Mouse (Mus musculus): ENCODE data around the gene Rasgef1a. TPM values are rescaled to one million over a fixed set of nuclear protein-coding genes. Genes with fewer than 3 reads are reported as not detected.

Gene Rasgef1a
- polyA plus RNA-seq, 1 experiment from 2014 or later = 0.28 TPM

DNA sequence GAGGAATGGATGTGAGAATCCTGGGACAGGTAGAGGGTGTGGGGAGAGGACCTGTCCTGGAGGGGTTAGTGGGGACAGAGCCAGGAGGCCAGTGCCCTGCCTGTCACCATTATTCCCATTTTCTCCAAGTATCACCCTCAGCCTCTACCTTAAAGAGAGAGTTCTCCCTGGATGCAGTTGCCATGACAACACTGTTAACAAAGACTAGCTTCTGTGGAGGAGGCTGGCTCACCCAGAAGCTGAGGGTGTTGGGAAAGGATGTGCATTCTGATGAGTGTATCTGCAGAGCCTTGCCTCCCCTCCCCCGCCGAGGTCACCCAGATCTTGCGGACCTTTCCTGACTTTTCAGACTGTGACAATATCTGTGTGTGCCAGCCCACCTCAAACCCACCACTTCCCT lies 4.7 kb downstream of the Rasgef1a start:
- WGBS = 68% methylated on average over 3 of the region's 3 CpGs
- no peak overlapping the region for H3K4me2 ChIP-seq (replicated peaks; ENCODE audit: low read depth, low read length)
- H3K4me3 ChIP-seq (ENCODE audit: low read length) = no peak overlapping the region
- H3K4me1 ChIP-seq (ENCODE audit: control insufficient read depth, insufficient read depth, low read length) = peaks cover 6% of the 10 kb centered on the region; the same call in 1 of the 2 replicates
- no peak for ATAC-seq (ENCODE audit: low FRiP score, low TSS enrichment)
- H3K9ac ChIP-seq (ENCODE audit: low read depth, low read length) = no peak overlapping the region
- H3K27ac ChIP-seq (ENCODE audit: low read depth, low read length) = no peak overlapping the region
- no peaks in the 10 kb centered on the region for H3K36me3 ChIP-seq (ENCODE audit: control insufficient read depth, insufficient read depth, low read length)
- no peaks in the 10 kb centered on the region for H3K9me3 ChIP-seq (ENCODE audit: control insufficient read depth, low read length)
- H3K27me3 ChIP-seq (ENCODE audit: control insufficient read depth, insufficient read depth, low read length) = peaks cover 17% of the 10 kb centered on the region

DNA sequence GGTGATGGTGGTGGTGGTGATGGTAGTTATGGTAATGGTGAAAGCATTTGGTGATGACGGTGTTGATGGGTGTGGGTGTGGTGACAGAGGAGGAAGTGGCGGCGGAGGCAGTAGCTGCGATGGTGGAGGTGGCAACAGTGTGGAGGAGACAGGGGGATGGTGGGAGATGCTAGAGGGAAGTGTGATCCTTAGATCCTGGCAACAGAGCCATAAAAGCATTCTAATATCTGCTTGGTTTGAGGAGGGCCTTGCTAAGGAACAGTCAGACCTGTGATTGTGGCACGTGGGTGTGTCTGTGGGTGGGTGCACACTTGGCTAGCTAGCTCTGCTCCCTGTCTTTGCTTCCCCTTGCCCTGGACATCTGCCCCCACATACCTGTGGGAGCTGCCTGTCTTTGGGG lies 7.4 kb downstream of the Rasgef1a start:
- no peak overlapping the region for H3K9ac ChIP-seq (ENCODE audit: low read depth, low read length)
- H3K4me1 ChIP-seq (ENCODE audit: control insufficient read depth, insufficient read depth, low read length) = no peaks in the 10 kb centered on the region
- H3K4me2 ChIP-seq (replicated peaks; ENCODE audit: low read depth, low read length) = no peak overlapping the region
- no peak for ATAC-seq (ENCODE audit: low FRiP score, low TSS enrichment)
- H3K27me3 ChIP-seq (ENCODE audit: control insufficient read depth, insufficient read depth, low read length) = no peaks in the 10 kb centered on the region
- no peak overlapping the region for H3K4me3 ChIP-seq (ENCODE audit: low read length)
- H3K36me3 ChIP-seq (ENCODE audit: control insufficient read depth, insufficient read depth, low read length) = no peaks in the 10 kb centered on the region
- no peak overlapping the region for H3K27ac ChIP-seq (ENCODE audit: low read depth, low read length)
- WGBS = 47% methylated on average over 5 of the region's 5 CpGs
- H3K9me3 ChIP-seq (ENCODE audit: control insufficient read depth, low read length) = no peaks in the 10 kb centered on the region

DNA sequence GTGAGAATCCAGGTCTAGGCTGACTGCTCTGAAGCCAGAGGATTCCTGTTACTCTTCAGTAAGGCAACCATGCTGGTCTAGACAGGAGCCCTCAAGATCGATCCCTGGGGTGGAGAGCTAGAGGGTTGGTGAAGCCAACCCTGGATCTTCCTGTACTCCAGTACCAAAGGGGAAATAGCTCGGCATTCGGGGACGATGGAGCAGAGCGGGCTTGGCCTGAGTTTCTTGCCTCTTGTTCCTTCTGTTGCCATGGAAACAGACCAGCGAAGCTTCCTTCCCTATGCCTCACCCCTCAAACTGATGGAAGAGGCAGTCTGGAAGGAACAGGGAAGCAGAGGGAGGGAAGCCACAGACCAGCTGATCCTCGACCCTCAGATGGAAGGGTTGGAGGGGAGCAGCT lies 8.3 kb downstream of the Rasgef1a start:
- Histone ChIP-seq H3K9me3 (ENCODE audit: control insufficient read depth, low read length) (no peaks in the 10 kb centered on the region), H3K9ac (ENCODE audit: low read depth, low read length) (no peak overlapping the region), H3K4me3 (ENCODE audit: low read length) (no peak overlapping the region), H3K36me3 (ENCODE audit: control insufficient read depth, insufficient read depth, low read length) (no peaks in the 10 kb centered on the region), H3K27ac (ENCODE audit: low read depth, low read length) (no peak overlapping the region), H3K4me2 (replicated peaks; ENCODE audit: low read depth, low read length) (no peak overlapping the region), H3K4me1 (ENCODE audit: control insufficient read depth, insufficient read depth, low read length) (no peaks in the 10 kb centered on the region), H3K27me3 (ENCODE audit: control insufficient read depth, insufficient read depth, low read length) (no peaks in the 10 kb centered on the region)
- 42% methylated on average over 7 of the region's 7 CpGs for WGBS
- ATAC-seq (ENCODE audit: low FRiP score, low TSS enrichment) = no peak

DNA sequence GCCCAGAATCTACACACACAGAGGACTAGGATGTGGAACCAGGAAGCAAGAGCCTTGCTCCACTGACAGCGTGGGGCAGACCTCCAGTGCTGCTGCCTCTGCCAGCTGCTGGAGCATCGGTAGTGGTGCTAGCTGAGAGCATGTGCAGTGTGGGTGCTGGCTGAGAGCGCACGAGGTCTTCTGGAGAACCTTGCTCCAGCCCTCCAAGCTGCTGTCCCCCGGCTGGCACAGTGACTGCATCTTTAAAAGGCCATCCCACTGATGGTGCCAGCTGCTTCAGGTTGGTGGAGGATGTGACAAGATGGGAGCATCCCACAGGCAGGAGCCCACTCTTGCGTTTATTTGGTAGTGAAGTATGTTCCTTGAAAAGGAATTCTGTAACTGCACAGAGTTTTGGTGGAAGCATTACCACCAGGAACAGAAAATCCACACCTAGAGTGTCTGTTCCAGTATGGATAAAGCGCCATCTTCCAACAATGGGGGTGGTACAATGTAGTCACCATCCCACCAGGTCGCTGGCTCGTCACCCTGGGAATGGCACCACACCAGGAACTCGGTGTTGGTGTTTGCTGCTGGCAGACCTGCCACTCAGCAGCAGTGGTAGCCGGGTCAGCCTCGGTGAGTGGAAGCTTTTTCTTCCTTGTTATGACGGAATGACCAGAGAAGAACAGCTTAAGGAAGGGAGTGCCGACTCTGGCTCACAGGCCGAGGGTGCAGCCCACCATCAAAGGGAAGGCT lies 11.8 kb downstream of the Rasgef1a start:
- H3K36me3 ChIP-seq (ENCODE audit: control insufficient read depth, insufficient read depth, low read length) = no peaks in the 10 kb centered on the region
- H3K4me3 ChIP-seq (ENCODE audit: low read length) = no peak overlapping the region
- no peaks in the 10 kb centered on the region for H3K9me3 ChIP-seq (ENCODE audit: control insufficient read depth, low read length)
- no peaks in the 10 kb centered on the region for H3K4me1 ChIP-seq (ENCODE audit: control insufficient read depth, insufficient read depth, low read length)
- no peak overlapping the region for H3K4me2 ChIP-seq (replicated peaks; ENCODE audit: low read depth, low read length)
- 66% methylated on average over 15 of the region's 15 CpGs for WGBS
- no peaks in the 10 kb centered on the region for H3K27me3 ChIP-seq (ENCODE audit: control insufficient read depth, insufficient read depth, low read length)
- H3K9ac ChIP-seq (ENCODE audit: low read depth, low read length) = no peak overlapping the region
- H3K27ac ChIP-seq (ENCODE audit: low read depth, low read length) = no peak overlapping the region
- ATAC-seq (ENCODE audit: low FRiP score, low TSS enrichment) = no peak

DNA sequence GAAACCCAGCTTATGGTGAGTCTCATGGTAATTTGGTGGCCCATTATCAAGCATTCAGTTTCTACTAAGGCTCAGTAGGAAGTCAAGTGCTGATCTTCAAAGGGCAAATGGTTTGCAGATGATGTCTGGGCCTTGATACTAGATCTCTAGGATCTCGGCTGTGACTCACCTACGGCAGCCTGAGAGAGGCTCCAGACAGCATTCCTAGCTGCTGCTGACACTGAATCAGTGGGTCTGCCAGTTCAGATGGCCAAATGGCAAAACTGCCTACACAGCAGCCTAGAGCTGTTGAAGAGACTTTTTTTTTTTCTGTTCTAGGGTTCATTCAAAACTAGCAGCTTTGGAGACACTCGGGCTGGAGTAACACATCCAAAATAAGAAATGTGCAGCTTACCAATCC lies 15.8 kb downstream of the Rasgef1a start:
- H3K4me1 ChIP-seq (ENCODE audit: control insufficient read depth, insufficient read depth, low read length) = no peaks in the 10 kb centered on the region
- no peaks in the 10 kb centered on the region for H3K27me3 ChIP-seq (ENCODE audit: control insufficient read depth, insufficient read depth, low read length)
- WGBS = 56% methylated on average over 3 of the region's 3 CpGs
- no peak for ATAC-seq (ENCODE audit: low FRiP score, low TSS enrichment)
- H3K4me3 ChIP-seq (ENCODE audit: low read length) = no peak overlapping the region
- no peak overlapping the region for H3K4me2 ChIP-seq (replicated peaks; ENCODE audit: low read depth, low read length)
- no peaks in the 10 kb centered on the region for H3K9me3 ChIP-seq (ENCODE audit: control insufficient read depth, low read length)
- H3K27ac ChIP-seq (ENCODE audit: low read depth, low read length) = no peak overlapping the region
- H3K36me3 ChIP-seq (ENCODE audit: control insufficient read depth, insufficient read depth, low read length) = no peaks in the 10 kb centered on the region
- H3K9ac ChIP-seq (ENCODE audit: low read depth, low read length) = no peak overlapping the region

DNA sequence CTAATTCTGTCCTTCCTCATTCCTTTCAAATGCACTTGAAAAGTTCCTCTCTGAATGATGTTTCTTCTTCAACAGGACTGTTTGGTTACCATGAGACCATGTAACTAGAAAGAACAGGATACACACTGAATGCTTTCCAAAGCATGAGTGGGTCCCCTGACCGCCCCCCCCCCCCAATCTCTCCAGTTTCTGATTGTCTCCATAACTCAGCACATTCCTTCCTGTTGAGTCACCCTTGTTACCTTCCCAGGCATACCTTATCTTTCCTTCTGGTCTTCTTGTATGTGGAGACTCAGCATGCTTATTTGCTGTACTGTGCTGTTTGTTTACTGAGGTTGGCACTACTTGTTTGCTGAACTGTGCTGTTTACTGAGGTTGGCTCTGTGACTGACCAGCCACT lies 20.2 kb downstream of the Rasgef1a start:
- no peak for ATAC-seq (ENCODE audit: low FRiP score, low TSS enrichment)
- no peaks in the 10 kb centered on the region for H3K9me3 ChIP-seq (ENCODE audit: control insufficient read depth, low read length)
- H3K4me2 ChIP-seq (replicated peaks; ENCODE audit: low read depth, low read length) = no peak overlapping the region
- no peaks in the 10 kb centered on the region for H3K4me1 ChIP-seq (ENCODE audit: control insufficient read depth, insufficient read depth, low read length)
- H3K9ac ChIP-seq (ENCODE audit: low read depth, low read length) = no peak overlapping the region
- no peak overlapping the region for H3K4me3 ChIP-seq (ENCODE audit: low read length)
- H3K27ac ChIP-seq (ENCODE audit: low read depth, low read length) = no peak overlapping the region
- H3K27me3 ChIP-seq (ENCODE audit: control insufficient read depth, insufficient read depth, low read length) = no peaks in the 10 kb centered on the region
- H3K36me3 ChIP-seq (ENCODE audit: control insufficient read depth, insufficient read depth, low read length) = no peaks in the 10 kb centered on the region
- 86% methylated on average over 1 of the region's 1 CpGs for WGBS

DNA sequence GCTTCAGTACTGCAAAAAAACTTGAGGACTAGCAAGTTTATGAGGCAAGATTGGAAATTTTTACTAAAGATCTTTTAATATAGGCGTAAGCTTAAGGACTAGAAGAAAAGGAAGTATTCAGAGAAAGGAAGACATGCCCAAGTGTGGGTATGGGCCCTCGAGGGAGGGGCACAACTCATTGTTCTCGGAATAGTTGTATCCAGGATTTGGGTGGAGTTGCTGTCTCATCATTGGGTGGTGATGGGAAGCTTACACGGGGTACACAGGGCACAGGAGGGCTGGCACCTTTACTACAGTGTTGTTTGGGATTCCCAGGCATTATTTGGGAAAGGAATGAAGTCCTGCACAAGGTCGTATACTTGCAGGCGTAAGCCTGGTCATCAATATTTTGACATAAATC lies 24.4 kb downstream of the Rasgef1a start:
- Histone ChIP-seq H3K27ac (ENCODE audit: low read depth, low read length) (no peak overlapping the region), H3K4me1 (ENCODE audit: control insufficient read depth, insufficient read depth, low read length) (no peaks in the 10 kb centered on the region), H3K36me3 (ENCODE audit: control insufficient read depth, insufficient read depth, low read length) (no peaks in the 10 kb centered on the region), H3K27me3 (ENCODE audit: control insufficient read depth, insufficient read depth, low read length) (no peaks in the 10 kb centered on the region), H3K9ac (ENCODE audit: low read depth, low read length) (no peak overlapping the region), H3K4me2 (replicated peaks; ENCODE audit: low read depth, low read length) (no peak overlapping the region), H3K9me3 (ENCODE audit: control insufficient read depth, low read length) (no peaks in the 10 kb centered on the region), H3K4me3 (ENCODE audit: low read length) (no peak overlapping the region)
- ATAC-seq (ENCODE audit: low FRiP score, low TSS enrichment) = no peak
- 70% methylated on average over 6 of the region's 6 CpGs for WGBS

DNA sequence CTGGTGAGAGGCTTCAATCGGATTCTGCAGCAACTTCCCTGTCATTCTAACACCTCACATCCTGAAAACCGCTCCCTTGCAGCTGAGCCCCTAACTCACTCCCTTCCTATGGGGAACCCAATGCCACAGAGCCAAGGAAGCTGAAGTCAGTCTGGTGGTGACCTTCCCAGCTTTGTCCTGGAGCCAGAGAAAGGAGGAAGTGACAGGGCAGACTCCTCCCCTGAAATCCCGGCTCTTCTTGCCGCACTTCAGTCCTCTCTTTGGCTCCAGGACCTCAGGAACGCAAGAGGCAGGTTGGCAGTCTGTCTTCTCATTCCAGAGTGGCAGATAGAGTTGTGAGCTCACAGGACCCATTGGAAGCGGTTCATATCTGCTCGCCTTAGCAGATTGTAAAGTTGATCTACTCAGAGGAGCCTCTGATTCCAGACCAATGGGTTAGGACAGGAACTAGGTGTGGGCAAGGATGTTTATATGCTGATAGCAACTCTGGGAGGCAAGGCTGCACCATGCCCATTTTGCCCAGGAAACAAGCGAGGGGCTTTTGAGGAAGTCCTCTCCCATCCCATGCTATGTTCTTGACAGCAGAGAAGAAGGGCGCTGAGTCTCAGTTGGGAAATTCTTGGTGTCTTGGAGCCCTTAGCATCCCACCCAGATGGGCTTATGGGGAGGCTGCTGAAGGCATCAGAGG lies 25.0 kb downstream of the Rasgef1a start:
- no peaks in the 10 kb centered on the region for H3K9me3 ChIP-seq (ENCODE audit: control insufficient read depth, low read length)
- H3K4me2 ChIP-seq (replicated peaks; ENCODE audit: low read depth, low read length) = no peak overlapping the region
- no peaks in the 10 kb centered on the region for H3K36me3 ChIP-seq (ENCODE audit: control insufficient read depth, insufficient read depth, low read length)
- H3K27me3 ChIP-seq (ENCODE audit: control insufficient read depth, insufficient read depth, low read length) = no peaks in the 10 kb centered on the region
- 64% methylated on average over 9 of the region's 9 CpGs for WGBS
- H3K27ac ChIP-seq (ENCODE audit: low read depth, low read length) = no peak overlapping the region
- H3K4me3 ChIP-seq (ENCODE audit: low read length) = no peak overlapping the region
- H3K4me1 ChIP-seq (ENCODE audit: control insufficient read depth, insufficient read depth, low read length) = no peaks in the 10 kb centered on the region
- H3K9ac ChIP-seq (ENCODE audit: low read depth, low read length) = no peak overlapping the region
- no peak for ATAC-seq (ENCODE audit: low FRiP score, low TSS enrichment)

DNA sequence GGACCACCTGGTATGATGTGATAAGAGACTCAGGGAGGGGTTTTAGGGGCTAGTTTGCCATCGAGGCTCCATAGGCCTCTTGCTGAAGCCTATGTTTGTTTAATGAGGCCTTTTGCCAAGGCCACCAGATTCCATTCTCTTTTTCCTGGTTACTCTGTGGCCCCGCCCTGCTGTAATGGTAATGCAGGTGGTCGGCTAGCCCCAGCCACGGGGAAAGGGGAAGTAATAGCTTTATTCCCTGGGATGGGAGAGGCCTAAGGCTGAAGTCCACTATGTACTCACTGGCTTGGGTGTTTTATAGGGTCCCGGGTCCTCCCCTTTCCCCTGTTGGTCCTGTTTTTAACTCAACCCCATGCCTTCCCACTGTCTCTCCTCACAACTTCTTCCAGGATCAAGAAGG lies 25.6 kb downstream of the Rasgef1a start:
- no peak for ATAC-seq (ENCODE audit: low FRiP score, low TSS enrichment)
- no peaks in the 10 kb centered on the region for H3K36me3 ChIP-seq (ENCODE audit: control insufficient read depth, insufficient read depth, low read length)
- 62% methylated on average over 5 of the region's 5 CpGs for WGBS
- no peak overlapping the region for H3K4me2 ChIP-seq (replicated peaks; ENCODE audit: low read depth, low read length)
- no peak overlapping the region for H3K27ac ChIP-seq (ENCODE audit: low read depth, low read length)
- H3K4me1 ChIP-seq (ENCODE audit: control insufficient read depth, insufficient read depth, low read length) = no peaks in the 10 kb centered on the region
- H3K27me3 ChIP-seq (ENCODE audit: control insufficient read depth, insufficient read depth, low read length) = no peaks in the 10 kb centered on the region
- H3K9me3 ChIP-seq (ENCODE audit: control insufficient read depth, low read length) = no peaks in the 10 kb centered on the region
- H3K4me3 ChIP-seq (ENCODE audit: low read length) = no peak overlapping the region
- H3K9ac ChIP-seq (ENCODE audit: low read depth, low read length) = no peak overlapping the region
